Mouse (Mus musculus) ovary, adult 10 weeks (tissue): ENCODE measurements around the gene Clca1. TPM values are rescaled to one million over a fixed set of nuclear protein-coding genes. Genes with fewer than 3 reads are reported as not detected.

ENCODE experiments used
- polyA plus RNA-seq: library from polyadenylated mRNA; stranded (reverse); fragments of 350-450 nt; fragmentation: Illumina TruSeq; extraction: RNeasy Lipid Tissue Mini Kit (QIAGEN cat#74804); gene quantifications from one replicate; pipeline ENCODE4 v1.2.3, GENCODE M21; 2014

Gene Clca1
- polyA plus RNA-seq, result not detected

DNA sequence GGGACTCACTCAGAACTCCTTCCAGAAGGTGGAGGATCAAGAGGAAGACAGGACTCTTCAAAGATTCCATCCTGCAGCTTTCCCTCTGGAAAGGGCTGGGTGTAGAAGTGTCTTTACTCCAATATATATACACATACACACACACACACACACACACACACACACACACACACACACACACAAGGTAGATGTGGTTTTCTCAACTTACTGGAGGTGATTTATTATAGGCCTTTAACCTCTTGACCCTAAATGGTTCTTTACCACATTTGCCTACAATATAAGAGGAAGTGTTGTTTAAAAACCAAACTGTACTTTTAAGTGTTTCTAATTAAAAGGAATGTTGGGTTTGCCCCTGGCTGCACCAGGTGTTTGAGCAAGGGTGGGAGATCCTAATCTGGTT lies at the start of gene Clca1:
Gene Clca1, minus strand, starts transcription at position 101 of the 400 bp plus-strand sequence.

DNA sequence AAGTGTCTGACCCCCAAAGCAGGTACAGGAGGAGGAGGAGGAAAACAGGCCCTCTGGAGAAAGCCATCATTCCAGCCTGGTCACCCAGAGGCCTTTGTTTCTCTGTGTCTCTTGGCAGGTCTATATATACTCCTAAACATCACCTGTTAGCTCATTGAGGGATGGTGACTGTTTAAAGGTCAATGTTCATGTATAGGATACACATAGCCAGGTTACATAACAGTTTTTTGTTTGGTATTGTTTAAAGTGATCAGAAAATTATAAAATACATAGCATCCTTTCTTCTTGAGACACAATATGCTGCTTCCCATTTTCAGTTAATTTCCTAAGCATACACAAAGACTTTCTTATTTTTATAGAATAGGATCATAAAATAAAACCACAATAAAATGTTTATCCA lies 57.6 kb downstream of the Clca1 start, which contains the start of gene Clca4a:
Gene Clca4a, minus strand, starts transcription at position 101 of the 400 bp plus-strand sequence.

Other genes starting within 250 kb of the Clca1 start
- 0.88 TPM for gene Clca3a2, start 213.3 kb downstream of the Clca1 start, polyA plus RNA-seq
- not detected for gene Clca3b, start 183.4 kb downstream of the Clca1 start, polyA plus RNA-seq
- gene Clca4b, start 100.2 kb downstream of the Clca1 start, polyA plus RNA-seq, result not detected
- not detected for gene Clca4a, start 57.7 kb downstream of the Clca1 start, polyA plus RNA-seq
- gene Clca2, start 66.7 kb upstream of the Clca1 start, polyA plus RNA-seq, result 0.57 TPM
- 39.9 TPM for gene Odf2l, start 85.8 kb upstream of the Clca1 start, polyA plus RNA-seq